ENCODE assay signal across 24 mouse cellular contexts in genomic region chr1:132425600-132425999, GRCm38 (mm10). TPM values are rescaled to one million over a fixed set of nuclear protein-coding genes. Genes with fewer than 3 reads are reported as not detected.
DNase-seq lines count a peak whose midpoint lies in the region; ATAC-seq lines count a peak whose summit lies in the region.
"Had no signal": no experiment of that assay in that cellular context is flagged by ENCODE, and none has a peak within 500 bp of the region (broad histone marks: within the 10 kb centered on the region; RNA-seq: fewer than 3 reads in every experiment).

No protein-coding gene starts in this region.

- intact Hi-C loops in left cerebral cortex, postnatal 4 days (cut with DNase I) = no loop called here
- intact Hi-C loops in left cerebral cortex, postnatal 14 days (cut with DNase I) = loop anchor here (5.0 kb wide), 1 partner anchor 53 kb away; no protein-coding TSS in a partner anchor

- peak; percentile 28 to 43 for DNase-seq in cerebellum, postnatal 10 days
- no peak for DNase-seq in cerebellum, adult 8-10 months
- DNase-seq in forebrain, embryonic 11.5 days (ENCODE audit: low spot score) = no peak
- peak; percentile 21 for DNase-seq in left cerebral cortex, postnatal 4 days
- DNase-seq in left cerebral cortex, postnatal 14 days (ENCODE audit: low spot score in 2 of 2) = no peak
- no peak for DNase-seq in gastrocnemius, postnatal 25 days
- DNase-seq: adrenal gland, postnatal 25 days; cerebellum, adult 18-20 months; cerebellum, adult 9-11 months; cerebellum, postnatal 36 days; gastrocnemius, postnatal 36 days; heart, adult 2 months; heart, postnatal 14 days; heart, postnatal 4 days; kidney, adult 11 months; kidney, adult 8-10 months had no signal

- H3K27ac ChIP-seq in forebrain, embryonic 15.5 days (replicated peaks) = peak overlapping the region; percentile 73
- no peak overlapping the region for H3K27ac ChIP-seq in forebrain, embryonic 11.5 days (ENCODE audit: low read depth, low read length)
- peak overlapping the region; percentile 45; the same call in 1 of the 2 replicates for H3K27ac ChIP-seq in forebrain, embryonic 16.5 days (ENCODE audit: low read length)
- H3K27ac ChIP-seq: heart, adult 2 months; heart, embryonic 10.5 days; heart, embryonic 13.5 days; hindbrain, embryonic 12.5 days; hindbrain, embryonic 15.5 days; intestine, embryonic 15.5 days had no signal

- no peak overlapping the region for H3K4me2 ChIP-seq in forebrain, embryonic 15.5 days (replicated peaks)
- no peak overlapping the region for H3K4me2 ChIP-seq in forebrain, embryonic 11.5 days (ENCODE audit: low read depth, low read length, severe bottlenecking)
- no peak overlapping the region for H3K4me2 ChIP-seq in forebrain, embryonic 16.5 days (ENCODE audit: low read length)
- H3K4me2 ChIP-seq: heart, embryonic 13.5 days; hindbrain, embryonic 12.5 days; hindbrain, embryonic 15.5 days; intestine, embryonic 15.5 days had no signal

- no peak overlapping the region for H3K9ac ChIP-seq in forebrain, embryonic 15.5 days (replicated peaks)
- no peak overlapping the region for H3K9ac ChIP-seq in forebrain, embryonic 11.5 days (ENCODE audit: low read length)
- no peak overlapping the region for H3K9ac ChIP-seq in forebrain, embryonic 16.5 days (replicated peaks; ENCODE audit: low read depth, low read length)
- H3K9ac ChIP-seq: heart, embryonic 13.5 days; hindbrain, embryonic 12.5 days; hindbrain, embryonic 15.5 days; intestine, embryonic 15.5 days had no signal

- H3K9me3 ChIP-seq in forebrain, embryonic 15.5 days = no peaks in the 10 kb centered on the region
- no peaks in the 10 kb centered on the region for H3K9me3 ChIP-seq in forebrain, embryonic 11.5 days (ENCODE audit: control insufficient read depth, low read length)
- no peaks in the 10 kb centered on the region for H3K9me3 ChIP-seq in forebrain, embryonic 16.5 days (ENCODE audit: control insufficient read depth, low read length)
- H3K9me3 ChIP-seq: heart, embryonic 10.5 days; heart, embryonic 13.5 days; hindbrain, embryonic 15.5 days; intestine, embryonic 15.5 days had no signal

- H3K4me1 ChIP-seq in forebrain, embryonic 15.5 days = peaks cover 13% of the 10 kb centered on the region
- 0 out of 2 replicates have a peak, but pooled peaks cover under 1% of the 10 kb centered on the region for H3K4me1 ChIP-seq in forebrain, embryonic 11.5 days (replicated peaks; ENCODE audit: control insufficient read depth, insufficient read depth, low read length)
- peaks cover 12% of the 10 kb centered on the region for H3K4me1 ChIP-seq in forebrain, embryonic 16.5 days (replicated peaks; ENCODE audit: control insufficient read depth, insufficient read depth, low read length)
- H3K4me1 ChIP-seq: heart, embryonic 10.5 days; intestine, embryonic 15.5 days had no signal

- no peak for ATAC-seq in forebrain, embryonic 15.5 days (replicated peaks)
- no peak for ATAC-seq in forebrain, embryonic 11.5 days (replicated peaks; ENCODE audit: low FRiP score)
- peak; percentile 75 for ATAC-seq in forebrain, embryonic 16.5 days
- ATAC-seq: intestine, embryonic 15.5 days; Patski had no signal

- no peaks in the 10 kb centered on the region for H3K36me3 ChIP-seq in forebrain, embryonic 15.5 days
- H3K36me3 ChIP-seq in forebrain, embryonic 11.5 days (ENCODE audit: control insufficient read depth, insufficient read depth, low read length) = no peaks in the 10 kb centered on the region
- no peaks in the 10 kb centered on the region for H3K36me3 ChIP-seq in forebrain, embryonic 16.5 days (ENCODE audit: control insufficient read depth, insufficient read depth)
- H3K36me3 ChIP-seq: hindbrain, embryonic 12.5 days; hindbrain, embryonic 15.5 days had no signal

- H3K4me3 ChIP-seq in forebrain, embryonic 15.5 days = no peak overlapping the region
- no peak overlapping the region for H3K4me3 ChIP-seq in forebrain, embryonic 11.5 days (ENCODE audit: low read depth, low read length)
- H3K4me3 ChIP-seq in forebrain, embryonic 16.5 days (replicated peaks; ENCODE audit: low read length) = no peak overlapping the region
- H3K4me3 ChIP-seq: heart, adult 2 months; heart, embryonic 10.5 days; heart, embryonic 13.5 days; hindbrain, embryonic 12.5 days; hindbrain, embryonic 15.5 days; intestine, embryonic 15.5 days had no signal

- H3K27me3 ChIP-seq in forebrain, embryonic 15.5 days = no peaks in the 10 kb centered on the region
- H3K27me3 ChIP-seq in forebrain, embryonic 11.5 days (ENCODE audit: control insufficient read depth, insufficient read depth, low read length) = no peaks in the 10 kb centered on the region
- no peaks in the 10 kb centered on the region for H3K27me3 ChIP-seq in forebrain, embryonic 16.5 days (replicated peaks; ENCODE audit: control insufficient read depth, insufficient read depth, low read length)
- H3K27me3 ChIP-seq: heart, embryonic 13.5 days; hindbrain, embryonic 12.5 days; hindbrain, embryonic 15.5 days; intestine, embryonic 15.5 days; Patski had no signal

RNA-seq across cellular contexts. Expression of gene Dstyk, which starts 8.2 kb away (rescaled TPM):
- 11.3 and 13.2 TPM in 2 replicates for polyA plus RNA-seq in forebrain, embryonic 15.5 days (2015; fragmentation: Nextera tagmentation; extraction: Ambion mirVana)
- 13.6 and 15.7 TPM in 2 replicates for polyA plus RNA-seq in forebrain, embryonic 11.5 days (2014; fragmentation: Nextera tagmentation; extraction: Ambion mirVana)
- 10 to 100 TPM; 22.0 to 23.9 TPM for total RNA-seq in left cerebral cortex, postnatal 4 days (2021)
- total RNA-seq in left cerebral cortex, postnatal 14 days (2021) = 10 to 100 TPM; 32.4 to 32.6 TPM
- polyA plus RNA-seq in forebrain, embryonic 16.5 days (2015; fragmentation: Nextera tagmentation; extraction: Ambion mirVana) = 12.3 and 13.1 TPM in 2 replicates
- total RNA-seq in gastrocnemius, postnatal 25 days (2021) = 1 to 10 TPM; 9.2 to 10.0 TPM

RNA-seq across cellular contexts. Expression of gene Tmcc2, which starts 34.5 kb away (rescaled TPM):
- 33.1 and 33.3 TPM in 2 replicates for polyA plus RNA-seq in forebrain, embryonic 15.5 days (2015; fragmentation: Nextera tagmentation; extraction: Ambion mirVana)
- 13.3 and 16.1 TPM in 2 replicates for polyA plus RNA-seq in forebrain, embryonic 11.5 days (2014; fragmentation: Nextera tagmentation; extraction: Ambion mirVana)
- 100 to 1,000 TPM; 128 to 133 TPM for total RNA-seq in left cerebral cortex, postnatal 4 days (2021)
- total RNA-seq in left cerebral cortex, postnatal 14 days (2021) = 100 to 1,000 TPM; 128 to 132 TPM
- 30.4 and 34.9 TPM in 2 replicates for polyA plus RNA-seq in forebrain, embryonic 16.5 days (2015; fragmentation: Nextera tagmentation; extraction: Ambion mirVana)
- total RNA-seq in gastrocnemius, postnatal 25 days (2021) = 10 to 100 TPM; 23.3 to 25.1 TPM

RNA-seq across cellular contexts. Expression of gene Rbbp5, which starts 51.6 kb away (rescaled TPM):
- polyA plus RNA-seq in forebrain, embryonic 15.5 days (2015; fragmentation: Nextera tagmentation; extraction: Ambion mirVana) = 54.9 and 55.5 TPM in 2 replicates
- polyA plus RNA-seq in forebrain, embryonic 11.5 days (2014; fragmentation: Nextera tagmentation; extraction: Ambion mirVana) = 62.0 and 67.3 TPM in 2 replicates
- total RNA-seq in left cerebral cortex, postnatal 4 days (2021) = 10 to 100 TPM; 37.9 to 39.0 TPM
- total RNA-seq in left cerebral cortex, postnatal 14 days (2021) = 10 to 100 TPM; 35.7 to 43.8 TPM
- 55.4 and 59.0 TPM in 2 replicates for polyA plus RNA-seq in forebrain, embryonic 16.5 days (2015; fragmentation: Nextera tagmentation; extraction: Ambion mirVana)
- total RNA-seq in gastrocnemius, postnatal 25 days (2021) = 10 to 100 TPM; 17.6 to 21.4 TPM

Comparison
In these comparisons a context has a peak if more than half of its experiments do, and no peak if none do; other contexts are left out.
1. DNase-seq: peak in cerebellum, postnatal 10 days (2 of 2) and left cerebral cortex, postnatal 4 days (single experiment); none in cerebellum, adult 8-10 months (single experiment), forebrain, embryonic 11.5 days (single experiment), left cerebral cortex, postnatal 14 days (0 of 2) and gastrocnemius, postnatal 25 days (single experiment).
2. RNA of gene Tmcc2, which starts 34.5 kb away (total RNA-seq): 128 to 133 TPM in left cerebral cortex, postnatal 4 days and 128 to 132 TPM in left cerebral cortex, postnatal 14 days; 23.3 to 25.1 TPM in gastrocnemius, postnatal 25 days; every median in the first group is over 4 times any median in the second.